Mouse (Mus musculus) gastrocnemius, adult 2 months (tissue): ENCODE data around the gene Krt2. TPM values are rescaled to one million over a fixed set of nuclear protein-coding genes. Genes with fewer than 3 reads are reported as not detected.
A peak's percentile ranks its signal among the peaks of the same experiment; 100 is the strongest.

Source experiments
- DNase-seq: peaks from one replicate; pipeline ENCODE4 v3.0.0; 2022
- H3K27ac ChIP-seq: fragments of 200-600 bp; 2 replicates; pipeline ENCODE4 v1.8.1; 2022; ENCODE audit warnings: mild to moderate bottlenecking
- H3K4me3 ChIP-seq: fragments of 200-600 bp; 2 replicates; pipeline ENCODE4 v1.8.1; 2022; ENCODE audit warnings: mild to moderate bottlenecking, moderate library complexity
- CTCF ChIP-seq: fragments of 200-600 bp; IDR thresholded peaks from 2 replicates; pipeline ENCODE4 v1.8.1; 2022; ENCODE audit warnings: antibody characterized with exemption, mild to moderate bottlenecking, moderate library complexity
- intact Hi-C: fragments of 180-260 bp; cut with DNase I; formaldehyde crosslinking; loops from one replicate; pipeline ENCODE4 v1.15.1; 2025
- total RNA-seq, 2 experiments: library from RNA; stranded (reverse); gene quantifications; 2 replicates each; pipeline ENCODE4 v1.2.3; 2021

Gene Krt2
- total RNA-seq, 2 experiments from 2014 or later = not detected

DNA sequence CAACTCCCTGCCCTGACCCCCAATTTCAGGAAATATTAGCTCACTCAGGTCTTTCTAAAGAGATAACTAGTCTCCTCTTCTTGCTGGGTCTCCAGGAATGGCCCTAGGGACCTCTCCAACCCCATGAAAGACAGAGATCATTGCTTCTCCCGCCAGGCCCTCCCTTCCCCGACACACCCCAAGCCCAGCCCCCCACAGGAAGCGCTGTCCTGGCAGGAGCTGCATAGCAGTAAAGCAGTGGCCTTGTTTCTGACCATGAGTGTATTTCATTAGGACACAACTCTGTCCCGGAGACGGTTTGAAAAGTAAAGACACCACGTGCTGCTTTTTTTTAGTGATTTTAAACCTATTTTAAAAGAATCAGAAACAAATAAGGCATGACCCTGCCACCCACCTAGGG is 15.2 kb upstream of the Krt2 start:
- no peak for TF ChIP-seq CTCF
- Histone ChIP-seq H3K4me3 (no peak overlapping the region), H3K27ac (no peak overlapping the region)
- DNase-seq = no peak
- intact Hi-C loops = no loop called here

DNA sequence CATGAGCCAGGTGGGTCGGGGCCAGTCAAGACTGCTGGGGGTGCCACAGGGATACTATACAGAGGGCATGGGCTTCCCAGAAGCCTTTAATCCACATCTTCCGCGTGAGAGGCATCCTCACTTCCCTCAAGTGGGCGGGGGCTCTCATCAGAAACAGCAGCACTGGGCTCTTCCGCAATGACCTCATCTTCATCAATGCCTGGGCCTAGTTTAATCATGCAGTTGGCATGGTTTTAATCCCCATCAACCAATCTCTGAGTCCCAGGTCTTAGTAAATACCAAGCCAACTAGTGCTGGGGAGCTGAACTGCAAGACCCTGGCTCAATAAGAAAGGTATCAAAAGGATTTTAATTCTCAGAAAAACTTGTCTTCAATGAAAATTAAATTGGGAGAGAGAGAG is 11.5 kb upstream of the Krt2 start:
- Histone ChIP-seq H3K4me3 (no peak overlapping the region), H3K27ac (no peak overlapping the region)
- intact Hi-C loops = no loop called here
- no peak for TF ChIP-seq CTCF
- no peak for DNase-seq

DNA sequence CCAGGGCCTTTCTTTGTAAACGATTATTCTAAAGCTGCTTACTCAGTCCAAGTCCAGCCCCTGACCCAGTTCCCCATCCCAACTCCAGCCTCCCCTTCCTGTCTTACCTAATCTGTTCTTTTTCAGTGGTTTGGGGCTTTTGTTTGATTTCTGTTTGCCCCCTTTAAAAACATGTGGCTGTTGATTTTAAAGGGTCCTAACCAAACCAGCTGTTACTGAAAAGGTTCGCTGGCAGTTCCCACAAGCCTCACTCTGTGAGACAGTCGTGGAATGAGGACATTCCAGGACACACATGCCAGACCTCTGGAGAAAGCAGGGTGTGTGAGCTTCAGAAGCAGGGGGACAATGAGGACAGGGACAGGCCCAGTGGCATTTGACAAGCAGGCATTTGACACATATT is 3.8 kb upstream of the Krt2 start:
- no peak overlapping the region for H3K4me3 ChIP-seq
- no peak overlapping the region for H3K27ac ChIP-seq
- TF ChIP-seq CTCF = no peak
- no peak for DNase-seq
- intact Hi-C loops = no loop called here

DNA sequence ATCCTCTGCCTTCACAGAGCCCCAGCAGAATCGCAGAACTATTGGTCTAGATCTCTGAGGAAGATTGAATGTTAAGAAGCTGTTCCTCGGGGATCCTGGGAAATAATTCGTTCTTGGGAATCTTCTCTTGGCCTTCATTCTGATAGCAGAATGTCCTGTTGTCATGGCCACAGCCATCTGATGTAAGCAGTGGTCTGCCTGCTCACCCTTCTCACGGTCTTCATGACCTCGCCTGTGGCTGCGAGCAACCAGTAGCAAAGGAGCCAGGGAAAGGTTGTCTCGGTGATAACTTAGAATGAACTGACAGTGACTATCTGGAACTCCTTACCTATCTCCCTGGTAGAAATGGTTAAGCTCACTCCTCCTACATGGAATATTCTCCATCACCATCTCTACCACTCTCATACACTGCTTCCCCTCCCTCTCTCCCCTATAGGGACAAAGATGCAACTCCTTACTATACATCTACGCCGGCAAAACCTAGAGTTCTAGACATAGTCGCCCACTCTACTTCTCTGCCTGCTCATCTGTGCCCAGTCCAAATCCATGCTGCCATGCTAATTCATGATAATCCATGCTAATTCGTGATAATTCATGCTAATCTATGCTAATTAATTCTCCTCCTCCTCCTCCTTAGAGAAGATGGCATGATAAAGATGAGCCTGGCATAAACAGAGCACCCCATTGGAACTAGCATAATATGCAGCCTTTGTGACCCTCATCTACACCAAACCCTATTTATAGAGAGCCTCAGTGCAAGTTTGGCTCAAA is 14.7 kb downstream of the Krt2 start:
- no peak for DNase-seq
- no peak overlapping the region for H3K4me3 ChIP-seq
- no peak overlapping the region for H3K27ac ChIP-seq
- no peak for TF ChIP-seq CTCF
- intact Hi-C loops = no loop called here

DNA sequence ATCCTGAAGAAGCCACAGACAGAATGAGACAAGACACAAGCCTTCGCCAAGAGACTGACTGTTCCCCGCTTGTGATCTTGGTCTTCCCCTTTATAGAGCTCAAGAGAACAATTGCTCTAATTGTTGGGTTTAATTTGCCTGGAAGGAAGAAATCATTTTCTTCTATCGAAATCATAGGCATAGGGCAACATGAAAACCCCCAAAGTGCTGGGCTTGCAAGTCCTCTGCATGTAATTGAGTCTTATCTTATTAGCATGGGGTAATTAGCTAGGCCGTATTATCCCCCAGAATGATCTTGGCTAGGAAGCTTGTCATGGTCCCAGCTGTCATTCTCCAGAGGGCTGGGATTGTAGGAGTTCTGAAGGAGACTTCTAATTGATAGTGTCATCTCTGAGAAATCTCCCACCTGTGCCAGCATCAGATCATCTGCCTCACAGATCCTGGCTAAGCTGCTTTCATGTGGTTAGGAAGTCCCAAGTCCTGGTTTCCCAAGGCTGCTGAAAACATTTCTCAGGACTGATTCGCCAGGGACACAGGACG is 15.6 kb downstream of the Krt2 start, which contains the start of gene Krt73:
TSS of gene Krt73 (minus strand) at position 51 of the 540 bp plus-strand sequence.
- Histone ChIP-seq H3K4me3 (no peak within 1 kb of the TSS), H3K27ac (no peak within 1 kb of the TSS)
- TF ChIP-seq CTCF = no peak
- intact Hi-C loops = no loop called here
- DNase-seq = no peak

DNA sequence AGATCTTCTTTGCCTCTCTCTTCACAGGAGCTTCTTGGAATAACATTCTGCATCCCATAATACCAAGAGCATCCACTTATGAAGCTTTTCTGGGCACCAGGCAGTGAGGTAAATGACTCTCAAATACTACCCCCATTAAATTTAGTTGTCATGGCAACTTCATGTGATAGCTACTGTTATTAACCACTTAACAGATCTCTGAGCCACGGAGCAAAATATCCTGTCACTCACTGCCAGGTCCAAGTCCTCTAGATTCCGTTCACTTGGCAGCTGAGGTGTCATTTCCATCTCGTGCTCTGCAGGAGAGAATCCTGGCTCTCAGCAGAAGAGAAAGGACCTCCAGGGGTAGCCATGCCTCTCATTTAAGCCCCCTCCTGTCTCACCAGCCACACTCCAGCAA is 27.1 kb downstream of the Krt2 start:
- no peak for DNase-seq
- no peak for TF ChIP-seq CTCF
- Histone ChIP-seq H3K27ac (no peak overlapping the region), H3K4me3 (no peak overlapping the region)
- intact Hi-C loops = no loop called here

DNA sequence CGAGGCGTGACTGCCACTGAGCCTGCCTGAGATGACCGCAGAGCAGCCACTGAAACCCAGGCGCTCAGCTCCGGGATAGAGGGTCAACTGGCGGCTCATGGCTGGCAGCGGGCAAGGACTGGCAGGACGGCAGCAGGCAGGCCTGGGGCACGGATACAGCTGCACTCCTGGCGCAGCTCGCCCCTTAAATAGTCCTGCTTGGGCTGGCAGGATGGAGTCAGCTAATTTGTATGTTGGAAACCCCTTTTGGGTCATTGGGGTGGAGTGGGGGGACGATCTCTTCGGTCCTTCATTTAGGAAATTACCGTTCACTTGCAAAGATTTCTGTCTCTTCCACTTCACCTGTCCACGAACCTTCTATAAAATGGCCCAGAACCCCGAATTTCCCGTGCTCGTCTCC is 31.6 kb downstream of the Krt2 start, which contains the start of gene Krt72:
TSS of gene Krt72 (minus strand) at position 101 of the 400 bp plus-strand sequence.
- intact Hi-C loops = no loop called here
- no peak within 1 kb of the TSS for H3K27ac ChIP-seq
- TF ChIP-seq CTCF = no peak
- DNase-seq = no peak
- H3K4me3 ChIP-seq = no peak within 1 kb of the TSS

DNA sequence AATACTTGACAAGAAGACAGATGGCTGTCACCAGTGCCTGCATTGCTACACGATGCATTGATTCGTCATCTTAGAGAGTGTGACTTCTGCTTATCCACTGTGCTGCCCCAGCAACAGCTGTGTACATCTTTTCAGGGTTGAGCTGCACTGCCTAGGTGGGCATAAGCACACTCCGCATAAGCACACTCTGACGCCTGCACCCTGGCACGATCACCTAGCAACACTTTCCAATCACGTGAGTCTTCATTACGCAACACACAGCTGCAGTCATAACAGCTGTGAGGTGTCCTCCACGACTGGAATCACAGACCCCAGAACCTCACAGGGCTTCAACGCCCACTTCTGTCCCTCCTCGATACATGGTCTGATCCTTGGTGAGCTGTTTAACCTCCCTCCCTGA is 44.5 kb downstream of the Krt2 start:
- intact Hi-C loops = loop anchor here (2.0 to 5.0 kb wide), 3 partner anchors 253 to 436 kb away; no protein-coding TSS in a partner anchor
- no peak for TF ChIP-seq CTCF
- no peak for DNase-seq
- Histone ChIP-seq H3K27ac (no peak overlapping the region), H3K4me3 (no peak overlapping the region)

DNA sequence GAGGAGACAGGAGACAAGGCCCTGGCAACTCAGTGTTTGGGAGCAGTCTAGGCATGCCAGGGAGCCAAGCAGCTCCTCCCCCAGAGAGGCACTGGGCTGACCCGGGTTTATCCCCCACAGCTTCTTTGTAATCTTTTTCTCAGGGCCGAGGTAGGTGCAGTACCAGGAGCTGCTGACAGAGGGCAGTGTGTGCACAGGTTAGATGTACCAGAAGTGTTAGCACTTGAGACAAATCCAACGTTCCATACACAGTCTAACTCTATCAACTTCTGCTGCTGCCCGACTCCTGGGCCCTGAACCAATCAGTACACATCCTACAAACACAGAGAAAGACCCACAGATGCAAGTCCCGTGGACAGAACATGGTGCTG is 45.3 kb downstream of the Krt2 start:
- peak; percentile 93 for TF ChIP-seq CTCF
- intact Hi-C loops = loop anchor here (1.0 to 5.0 kb wide), 5 partner anchors 201 to 435 kb away; no protein-coding TSS in a partner anchor

DNA sequence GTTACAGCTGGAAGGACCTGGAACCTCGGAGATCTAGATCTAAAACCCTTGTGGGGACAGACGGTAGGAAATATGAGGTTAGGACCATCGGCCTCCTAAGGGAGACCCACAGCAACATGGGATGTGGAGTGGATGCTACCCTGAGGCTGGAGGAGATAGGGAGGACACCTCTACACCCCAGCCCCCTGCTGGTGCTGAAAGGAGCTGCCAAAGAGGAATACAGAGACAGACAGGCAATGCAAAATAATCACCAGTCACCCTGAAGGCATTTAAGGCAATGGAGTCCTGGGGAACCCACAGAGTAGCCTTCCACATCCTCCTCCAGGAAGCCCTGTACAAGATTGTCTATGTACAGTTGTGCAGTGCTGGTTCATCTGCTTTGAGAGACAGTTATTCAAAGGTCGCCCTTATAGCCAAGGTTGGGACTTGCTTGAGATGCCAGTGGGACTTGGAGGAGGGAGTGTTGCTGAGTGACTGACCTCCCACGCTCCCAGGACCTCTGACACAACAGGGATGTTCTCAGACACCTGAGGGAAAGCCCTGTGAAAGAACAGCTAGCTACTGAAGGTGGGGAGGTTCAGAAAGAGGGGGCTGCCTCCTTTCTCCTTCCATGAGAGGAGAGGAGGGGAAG is 45.8 kb downstream of the Krt2 start:
- intact Hi-C loops = loop anchor here (1.0 to 5.0 kb wide), 5 partner anchors 201 to 435 kb away; no protein-coding TSS in a partner anchor
- 0 out of 2 replicates have a peak, but pooled peaks have one; percentile 21 for TF ChIP-seq CTCF
- no peak for DNase-seq
- Histone ChIP-seq H3K27ac (no peak overlapping the region), H3K4me3 (no peak overlapping the region)

More for the DNA sequence above, 45.3 kb downstream of the Krt2 start:
- no peak overlapping the region for H3K27ac ChIP-seq
- DNase-seq = peak; percentile 85
- H3K4me3 ChIP-seq = no peak overlapping the region

DNA sequence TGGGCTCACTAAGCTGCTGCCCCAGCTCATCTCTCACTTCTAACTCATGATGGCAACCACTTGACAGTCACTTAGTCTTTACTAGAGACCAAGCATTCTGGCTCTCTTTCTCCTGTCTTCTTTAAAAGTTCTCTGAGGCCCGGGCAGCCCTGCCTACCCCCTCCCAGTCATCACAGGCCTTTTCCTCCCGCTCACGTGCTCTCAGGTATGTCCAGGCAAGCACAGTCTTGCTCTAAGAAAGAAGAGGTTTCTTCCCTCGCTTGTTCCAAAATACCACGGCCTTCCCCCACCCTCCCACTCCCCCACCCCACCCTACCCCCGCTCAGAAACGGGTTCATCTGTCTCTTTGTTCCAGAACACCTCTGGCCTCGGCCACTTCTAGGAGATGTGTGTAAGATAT is 47.7 kb downstream of the Krt2 start:
- no peak for TF ChIP-seq CTCF
- Histone ChIP-seq H3K27ac (no peak overlapping the region), H3K4me3 (no peak overlapping the region)
- intact Hi-C loops = loop anchor here (5.0 kb wide), 2 partner anchors 297 to 433 kb away; no protein-coding TSS in a partner anchor
- no peak for DNase-seq

Other genes with a start within 250 kb of the Krt2 start
- gene Krt75, start 244.3 kb downstream of the Krt2 start, total RNA-seq = not detected
- not detected for gene Gm5414, start 190.0 kb downstream of the Krt2 start, total RNA-seq
- not detected for gene Gm5478, start 170.8 kb downstream of the Krt2 start, total RNA-seq
- gene Krt6b, start 137.9 kb downstream of the Krt2 start, total RNA-seq = not detected
- not detected for gene Krt6a, start 123.9 kb downstream of the Krt2 start, total RNA-seq
- gene Krt5, start 105.3 kb downstream of the Krt2 start, total RNA-seq = not detected
- gene Krt71, start 75.1 kb downstream of the Krt2 start, total RNA-seq = not detected
- gene Krt72, start 31.7 kb downstream of the Krt2 start, total RNA-seq = not detected
- not detected for gene Krt73, start 15.8 kb downstream of the Krt2 start, total RNA-seq
- gene Krt1, start 32.6 kb upstream of the Krt2 start, total RNA-seq = not detected
- not detected for gene Krt77, start 51.5 kb upstream of the Krt2 start, total RNA-seq
- gene Krt76, start 74.8 kb upstream of the Krt2 start, total RNA-seq = not detected
- gene Krt4, start 106.6 kb upstream of the Krt2 start, total RNA-seq = not detected
- gene Krt79, start 122.2 kb upstream of the Krt2 start, total RNA-seq = not detected
- gene Krt78, start 136.1 kb upstream of the Krt2 start, total RNA-seq = not detected
- not detected for gene Krt8, start 186.3 kb upstream of the Krt2 start, total RNA-seq
- gene Krt18, start 210.0 kb upstream of the Krt2 start, total RNA-seq = under 1 TPM in 1 of 2 experiments, not detected in 1; 0.33 TPM